Mouse (Mus musculus): ENCODE data around the gene Nicn1. TPM values are rescaled to one million over a fixed set of nuclear protein-coding genes. Genes with fewer than 3 reads are reported as not detected.

The Nicn1 gene
- polyA plus RNA-seq, 1 experiment from 2014 or later = 46.9 TPM

- H3K9ac ChIP-seq (replicated peaks; ENCODE audit: low read depth, low read length) = no peak overlapping the region
- H3K4me2 ChIP-seq (replicated peaks; ENCODE audit: low read depth, low read length) = no peak overlapping the region
- H3K4me1 ChIP-seq (ENCODE audit: control insufficient read depth, insufficient read depth, low read length) = peaks cover 14% of the 10 kb centered on the region; the same call in 1 of the 2 replicates
- no peaks in the 10 kb centered on the region for H3K9me3 ChIP-seq (ENCODE audit: control insufficient read depth, low read depth, low read length)
- no peak overlapping the region for H3K4me3 ChIP-seq (ENCODE audit: low read depth, low read length)
- peak overlapping the region; percentile 11; the same call in 1 of the 2 replicates for H3K27ac ChIP-seq (ENCODE audit: low read length)
- no peaks in the 10 kb centered on the region for H3K36me3 ChIP-seq (ENCODE audit: control insufficient read depth, insufficient read depth, low read length)
- no peaks in the 10 kb centered on the region for H3K27me3 ChIP-seq (ENCODE audit: control insufficient read depth, insufficient read depth, low read length)
- ATAC-seq (ENCODE audit: insufficient number of reproducible peaks, insufficient read depth, low FRiP score, low read depth) = no peak
- WGBS = 39% methylated on average over 5 of the region's 5 CpGs
Measured at GRCm38 (mm10) chr9:108272691-108273090, 17.5 kb upstream of the Nicn1 start.

- Histone ChIP-seq H3K36me3 (ENCODE audit: control insufficient read depth, insufficient read depth, low read length) (no peaks in the 10 kb centered on the region), H3K9ac (replicated peaks; ENCODE audit: low read depth, low read length) (no peak overlapping the region), H3K4me1 (ENCODE audit: control insufficient read depth, insufficient read depth, low read length) (peaks cover 13% of the 10 kb centered on the region; the same call in 1 of the 2 replicates), H3K27me3 (ENCODE audit: control insufficient read depth, insufficient read depth, low read length) (no peaks in the 10 kb centered on the region), H3K9me3 (ENCODE audit: control insufficient read depth, low read depth, low read length) (no peaks in the 10 kb centered on the region), H3K4me2 (replicated peaks; ENCODE audit: low read depth, low read length) (no peak overlapping the region), H3K4me3 (ENCODE audit: low read depth, low read length) (no peak overlapping the region), H3K27ac (ENCODE audit: low read length) (peak overlapping the region; percentile 15; the same call in 1 of the 2 replicates)
- no peak for ATAC-seq (ENCODE audit: insufficient number of reproducible peaks, insufficient read depth, low FRiP score, low read depth)
- 71% methylated on average over 4 of the region's 4 CpGs for WGBS
Measured at GRCm38 (mm10) chr9:108273485-108273884, 16.7 kb upstream of the Nicn1 start.

- Histone ChIP-seq H3K4me1 (ENCODE audit: control insufficient read depth, insufficient read depth, low read length) (peaks cover 13% of the 10 kb centered on the region; the same call in 1 of the 2 replicates), H3K27me3 (ENCODE audit: control insufficient read depth, insufficient read depth, low read length) (no peaks in the 10 kb centered on the region), H3K9ac (replicated peaks; ENCODE audit: low read depth, low read length) (no peak overlapping the region), H3K9me3 (ENCODE audit: control insufficient read depth, low read depth, low read length) (no peaks in the 10 kb centered on the region), H3K4me3 (ENCODE audit: low read depth, low read length) (no peak overlapping the region), H3K27ac (ENCODE audit: low read length) (no peak overlapping the region), H3K36me3 (ENCODE audit: control insufficient read depth, insufficient read depth, low read length) (no peaks in the 10 kb centered on the region), H3K4me2 (replicated peaks; ENCODE audit: low read depth, low read length) (no peak overlapping the region)
- 74% methylated on average over 5 of the region's 5 CpGs for WGBS
- no peak for ATAC-seq (ENCODE audit: insufficient number of reproducible peaks, insufficient read depth, low FRiP score, low read depth)
Measured at GRCm38 (mm10) chr9:108274476-108275330, 15.5 kb upstream of the Nicn1 start.

- H3K4me3 ChIP-seq (ENCODE audit: low read depth, low read length) = no peak overlapping the region
- H3K27me3 ChIP-seq (ENCODE audit: control insufficient read depth, insufficient read depth, low read length) = no peaks in the 10 kb centered on the region
- peaks cover 13% of the 10 kb centered on the region; the same call in 1 of the 2 replicates for H3K4me1 ChIP-seq (ENCODE audit: control insufficient read depth, insufficient read depth, low read length)
- H3K4me2 ChIP-seq (replicated peaks; ENCODE audit: low read depth, low read length) = no peak overlapping the region
- H3K27ac ChIP-seq (ENCODE audit: low read length) = no peak overlapping the region
- no peaks in the 10 kb centered on the region for H3K9me3 ChIP-seq (ENCODE audit: control insufficient read depth, low read depth, low read length)
- no peak for ATAC-seq (ENCODE audit: insufficient number of reproducible peaks, insufficient read depth, low FRiP score, low read depth)
- no peaks in the 10 kb centered on the region for H3K36me3 ChIP-seq (ENCODE audit: control insufficient read depth, insufficient read depth, low read length)
- no peak overlapping the region for H3K9ac ChIP-seq (replicated peaks; ENCODE audit: low read depth, low read length)
- 42% methylated on average over 6 of the region's 6 CpGs for WGBS
Measured at GRCm38 (mm10) chr9:108275331-108275659, 14.9 kb upstream of the Nicn1 start.

- H3K4me3 ChIP-seq (ENCODE audit: low read depth, low read length) = no peak overlapping the region
- no peak overlapping the region for H3K27ac ChIP-seq (ENCODE audit: low read length)
- H3K4me2 ChIP-seq (replicated peaks; ENCODE audit: low read depth, low read length) = no peak overlapping the region
- no peak overlapping the region for H3K9ac ChIP-seq (replicated peaks; ENCODE audit: low read depth, low read length)
- H3K9me3 ChIP-seq (ENCODE audit: control insufficient read depth, low read depth, low read length) = no peaks in the 10 kb centered on the region
- H3K27me3 ChIP-seq (ENCODE audit: control insufficient read depth, insufficient read depth, low read length) = no peaks in the 10 kb centered on the region
- no peaks in the 10 kb centered on the region for H3K36me3 ChIP-seq (ENCODE audit: control insufficient read depth, insufficient read depth, low read length)
- ATAC-seq (ENCODE audit: insufficient number of reproducible peaks, insufficient read depth, low FRiP score, low read depth) = no peak
- WGBS = 66% methylated on average over 10 of the region's 10 CpGs
- H3K4me1 ChIP-seq (ENCODE audit: control insufficient read depth, insufficient read depth, low read length) = no peaks in the 10 kb centered on the region
Measured at GRCm38 (mm10) chr9:108278697-108279450, 11.4 kb upstream of the Nicn1 start.

- 32% methylated on average over 8 of the region's 8 CpGs for WGBS
- peak; percentile 56; the same call in 1 of the 2 replicates for ATAC-seq (ENCODE audit: insufficient number of reproducible peaks, insufficient read depth, low FRiP score, low read depth)
Measured at GRCm38 (mm10) chr9:108280071-108280828, 10.0 kb upstream of the Nicn1 start.

GRCm38 (mm10) chr9:108284410-108284809, 5.8 kb upstream of the Nicn1 start:
- WGBS = 8% methylated on average over 6 of the region's 6 CpGs
- Histone ChIP-seq H3K9me3 (ENCODE audit: control insufficient read depth, low read depth, low read length) (no peaks in the 10 kb centered on the region), H3K9ac (replicated peaks; ENCODE audit: low read depth, low read length) (no peak overlapping the region), H3K4me2 (replicated peaks; ENCODE audit: low read depth, low read length) (no peak overlapping the region), H3K27ac (ENCODE audit: low read length) (no peak overlapping the region), H3K36me3 (ENCODE audit: control insufficient read depth, insufficient read depth, low read length) (no peaks in the 10 kb centered on the region), H3K4me1 (ENCODE audit: control insufficient read depth, insufficient read depth, low read length) (no peaks in the 10 kb centered on the region), H3K27me3 (ENCODE audit: control insufficient read depth, insufficient read depth, low read length) (no peaks in the 10 kb centered on the region), H3K4me3 (ENCODE audit: low read depth, low read length) (no peak overlapping the region)
- peak; percentile 63; the same call in 1 of the 2 replicates for ATAC-seq (ENCODE audit: insufficient number of reproducible peaks, insufficient read depth, low FRiP score, low read depth)

More at GRCm38 (mm10) chr9:108280071-108280828, 10.0 kb upstream of the Nicn1 start:
- Histone ChIP-seq H3K4me1 (ENCODE audit: control insufficient read depth, insufficient read depth, low read length) (no peaks in the 10 kb centered on the region), H3K9me3 (ENCODE audit: control insufficient read depth, low read depth, low read length) (no peaks in the 10 kb centered on the region), H3K4me3 (ENCODE audit: low read depth, low read length) (no peak overlapping the region), H3K27ac (ENCODE audit: low read length) (peak overlapping the region; percentile 36; the same call in 1 of the 2 replicates), H3K27me3 (ENCODE audit: control insufficient read depth, insufficient read depth, low read length) (no peaks in the 10 kb centered on the region), H3K36me3 (ENCODE audit: control insufficient read depth, insufficient read depth, low read length) (no peaks in the 10 kb centered on the region), H3K4me2 (replicated peaks; ENCODE audit: low read depth, low read length) (no peak overlapping the region), H3K9ac (replicated peaks; ENCODE audit: low read depth, low read length) (no peak overlapping the region)

Measured in stomach, embryonic 14.5 days (tissue).